In genomic region chr5:134932179-134932902, GRCm38 (mm10) we compare ENCODE assay signal across 8 mouse cellular contexts. TPM values are rescaled to one million over a fixed set of nuclear protein-coding genes. Genes with fewer than 3 reads are reported as not detected.
DNase-seq lines count a peak whose midpoint lies in the region; ATAC-seq and TF ChIP-seq lines count a peak whose summit lies in the region.

Gene Mettl27 (plus strand): TSS chr5:134932368.

- H3K4me2 ChIP-seq in forebrain, embryonic 16.5 days (ENCODE audit: low read length), result peak within 1 kb of the TSS; percentile 85
- peak within 1 kb of the TSS; percentile 98 for H3K4me2 ChIP-seq in lung, embryonic 14.5 days

- intact Hi-C loops in heart, postnatal 36 days (cut with DNase I), result no loop called here

- ATAC-seq in forebrain, embryonic 16.5 days, result peak; percentile 100
- peak; percentile 97 for ATAC-seq in lung, embryonic 14.5 days (ENCODE audit: insufficient read depth)

- H3K9ac ChIP-seq in ES-E14 (ENCODE audit: insufficient read depth, low read depth, low read length, poor library complexity, severe bottlenecking), result peak within 1 kb of the TSS; percentile 95
- peak within 1 kb of the TSS; percentile 77 for H3K9ac ChIP-seq in forebrain, embryonic 16.5 days (replicated peaks; ENCODE audit: low read depth, low read length)
- peak within 1 kb of the TSS; percentile 79 for H3K9ac ChIP-seq in lung, embryonic 14.5 days

- peak within 1 kb of the TSS; percentile 86 for H3K27ac ChIP-seq in ES-E14 (ENCODE audit: insufficient read depth, low read depth, low read length, poor library complexity, severe bottlenecking)
- no peak within 1 kb of the TSS for H3K27ac ChIP-seq in forebrain, embryonic 16.5 days (ENCODE audit: low read length)
- peak within 1 kb of the TSS; percentile 83 for H3K27ac ChIP-seq in layer of hippocampus, adult 2 months
- H3K27ac ChIP-seq in lung, embryonic 14.5 days (ENCODE audit: low read depth), result peak within 1 kb of the TSS; percentile 84
- no peak within 1 kb of the TSS for H3K27ac ChIP-seq in olfactory bulb, adult 2 months (ENCODE audit: insufficient read depth, low read depth, low read length)
- peak within 1 kb of the TSS; percentile 61 for H3K27ac ChIP-seq in thymus, adult 2 months (ENCODE audit: control insufficient read depth, insufficient read depth, low read length)

- H3K4me1 ChIP-seq in ES-E14 (ENCODE audit: control insufficient read depth in 2 of 2, insufficient read depth in 2 of 2, low read length in 2 of 2, poor library complexity in 1 of 2), result peaks cover 2 to 3% of the 10 kb centered on the region in 2 experiments
- peaks cover 6% of the 10 kb centered on the region; the same call in 1 of the 2 replicates for H3K4me1 ChIP-seq in forebrain, embryonic 16.5 days (replicated peaks; ENCODE audit: control insufficient read depth, insufficient read depth, low read length)
- H3K4me1 ChIP-seq in lung, embryonic 14.5 days (ENCODE audit: insufficient read depth), result no peaks in the 10 kb centered on the region
- 0 out of 2 replicates have a peak, but pooled peaks cover 6% of the 10 kb centered on the region for H3K4me1 ChIP-seq in olfactory bulb, adult 2 months (ENCODE audit: control insufficient read depth, insufficient read depth, low read length)
- H3K4me1 ChIP-seq in thymus, adult 2 months (replicated peaks; ENCODE audit: control insufficient read depth, insufficient read depth, low read length), result peaks cover 16% of the 10 kb centered on the region

- TF ChIP-seq CTCF in layer of hippocampus, adult 2 months (conservative IDR thresholded peaks at IDR 0.05), result no peak
- no peak for TF ChIP-seq CTCF in lung, embryonic 14.5 days (IDR thresholded peaks at IDR 0.05; ENCODE audit: low read depth)
- TF ChIP-seq CTCF in olfactory bulb, adult 2 months (IDR thresholded peaks at IDR 0.05; ENCODE audit: insufficient read depth, low read depth, low read length), result no peak
- TF ChIP-seq CTCF in thymus, adult 2 months (IDR thresholded peaks at IDR 0.05; ENCODE audit: borderline replicate concordance, control insufficient read depth, extremely low read depth, insufficient read depth, low read length, poor library complexity), result no peak

- no peak for TF ChIP-seq POLR2A in olfactory bulb, adult 2 months (IDR thresholded peaks at IDR 0.05; ENCODE audit: insufficient read depth, low read depth, low read length)
- TF ChIP-seq POLR2A in thymus, adult 2 months (IDR thresholded peaks at IDR 0.05; ENCODE audit: control insufficient read depth, extremely low read depth, insufficient read depth, low read length, poor library complexity), result peak; percentile 52; the same call in 1 of the 2 replicates

- H3K4me3 ChIP-seq in ES-E14 (ENCODE audit: insufficient read depth in 1 of 2, low read depth in 1 of 2, low read length in 2 of 2, poor library complexity in 1 of 2, severe bottlenecking in 1 of 2), result peak within 1 kb of the TSS; percentile 94 to 100
- peak within 1 kb of the TSS; percentile 79 for H3K4me3 ChIP-seq in forebrain, embryonic 16.5 days (replicated peaks; ENCODE audit: low read length)
- peak within 1 kb of the TSS; percentile 88 for H3K4me3 ChIP-seq in layer of hippocampus, adult 2 months
- peak within 1 kb of the TSS; percentile 73 for H3K4me3 ChIP-seq in lung, embryonic 14.5 days (ENCODE audit: low read depth, low read length)
- H3K4me3 ChIP-seq in olfactory bulb, adult 2 months (ENCODE audit: insufficient read depth, low read depth, low read length), result peak within 1 kb of the TSS; percentile 56
- peak within 1 kb of the TSS; percentile 87 for H3K4me3 ChIP-seq in thymus, adult 2 months (ENCODE audit: control insufficient read depth, insufficient read depth, low read length)

- in situ Hi-C loops in ES-E14 (cut with MboI; ENCODE audit: low sequenced_read_pairs in 2 of 2, unreplicated experiment in 2 of 2), result no loop called here

- peaks cover 2% of the 10 kb centered on the region; the same call in 1 of the 2 replicates for H3K27me3 ChIP-seq in forebrain, embryonic 16.5 days (replicated peaks; ENCODE audit: control insufficient read depth, insufficient read depth, low read length)
- no peaks in the 10 kb centered on the region for H3K27me3 ChIP-seq in lung, embryonic 14.5 days (ENCODE audit: insufficient read depth, low read length)
- H3K27me3 ChIP-seq in thymus, adult 2 months (ENCODE audit: control insufficient read depth, insufficient read depth, low read length), result no peaks in the 10 kb centered on the region

- no peaks in the 10 kb centered on the region for H3K9me3 ChIP-seq in ES-E14 (ENCODE audit: control insufficient read depth, insufficient read depth, low read depth, low read length)
- H3K9me3 ChIP-seq in forebrain, embryonic 16.5 days (ENCODE audit: control insufficient read depth, low read length), result no peaks in the 10 kb centered on the region
- H3K9me3 ChIP-seq in lung, embryonic 14.5 days (ENCODE audit: low read depth, low read length), result no peaks in the 10 kb centered on the region

- DNase-seq in ES-E14 (ENCODE audit: low read depth, low spot score), result peak; percentile 93
- peak; percentile 75 for DNase-seq in cerebellum, adult 11-12 months
- DNase-seq in heart, postnatal 36 days, result peak; percentile 83 to 85
- peak; percentile 79 to 88 for DNase-seq in layer of hippocampus, adult 2 months (ENCODE audit: low spot score in 2 of 2)
- peak; percentile 96 for DNase-seq in lung, embryonic 14.5 days
- peak; percentile 93 for DNase-seq in thymus, adult 2 months

- H3K36me3 ChIP-seq in ES-E14 (ENCODE audit: control insufficient read depth, insufficient read depth, low read length, poor library complexity, severe bottlenecking), result peaks cover 26% of the 10 kb centered on the region
- H3K36me3 ChIP-seq in forebrain, embryonic 16.5 days (ENCODE audit: control insufficient read depth, insufficient read depth), result no peaks in the 10 kb centered on the region
- H3K36me3 ChIP-seq in lung, embryonic 14.5 days (ENCODE audit: insufficient read depth), result no peaks in the 10 kb centered on the region
- no peaks in the 10 kb centered on the region for H3K36me3 ChIP-seq in thymus, adult 2 months (ENCODE audit: control insufficient read depth, insufficient read depth, low read length)

- WGBS in forebrain, embryonic 16.5 days, result under 1% methylated on average over 41 of the region's 41 CpGs
- WGBS in lung, embryonic 14.5 days, result under 1% methylated on average over 41 of the region's 41 CpGs
- WGBS in olfactory bulb, adult 2 months, result under 1% methylated on average over 41 of the region's 41 CpGs
- WGBS in thymus, adult 2 months, result 1% methylated on average over 41 of the region's 41 CpGs

TF ChIP-seq in ES-E14, 5 proteins besides CTCF, POLR2A, EP300 and RAD21:
- TF ChIP-seq ZNF384 (IDR thresholded peaks at IDR 0.05; ENCODE audit: low read depth, low read length) (peak; percentile 46; the same call in 1 of the 2 replicates), CHD2 (IDR thresholded peaks at IDR 0.05; ENCODE audit: low read depth, low read length) (peak; percentile 38; the same call in 1 of the 2 replicates), MAFK (IDR thresholded peaks at IDR 0.05; ENCODE audit: insufficient read depth, low read depth, low read length) (no peak)

RNA-seq across cellular contexts. Expression of gene Mettl27, which starts in this region (rescaled TPM):
- 15.6 and 17.3 TPM in 2 replicates for total RNA-seq in ES-E14 (2012; rRNA removed)
- 8.4 and 10.6 TPM in 2 replicates for polyA plus RNA-seq in forebrain, embryonic 16.5 days (2015; fragmentation: Nextera tagmentation; extraction: Ambion mirVana)
- 1 to 10 TPM; 7.3 to 7.5 TPM for total RNA-seq in heart, postnatal 36 days (2021)
- total RNA-seq in layer of hippocampus, adult 2 months (2021), result 10 to 100 TPM in 1 of 2 experiments, 1 to 10 TPM in 1; 8.2 to 10.8 TPM
- polyA plus RNA-seq in lung, embryonic 14.5 days (2014; fragmentation: Nextera tagmentation; extraction: Ambion mirVana), result 23.0 and 23.9 TPM in 2 replicates
- not detected in 2 replicates for polyA plus RNA-seq in olfactory bulb, adult 2 months (2012; ENCODE audit: insufficient read depth, insufficient read length, low replicate concordance, missing spikeins)
- 24.9 and 26.7 TPM in 2 replicates for polyA plus RNA-seq in thymus, adult 2 months (2012; rRNA removed)

Comparison
In these comparisons a context has a peak if more than half of its experiments do, and no peak if none do; other contexts are left out.
1. H3K27ac ChIP-seq: peak in ES-E14 (single experiment), layer of hippocampus, adult 2 months (single experiment), lung, embryonic 14.5 days (single experiment) and thymus, adult 2 months (single experiment); none in forebrain, embryonic 16.5 days (single experiment) and olfactory bulb, adult 2 months (single experiment).
2. Peak in every context shown above with its lines, with median percentiles within 50 percentile points of each other: DNase-seq, H3K4me3 ChIP-seq and H3K9ac ChIP-seq.